Mouse (Mus musculus) kidney, adult 2 months (tissue): Measurements from ENCODE around the gene Ctdspl.

ENCODE experiments used
- CTCF ChIP-seq: fragments of 200-500 bp; conservative IDR thresholded peaks from 2 replicates; pipeline ENCODE4 v1.5.1; 2011; ENCODE audit warnings: low read depth, mild to moderate bottlenecking, control low read depth, low read length, moderate library complexity, mixed read lengths; ENCODE audit not compliant: insufficient read depth, insufficient read length
- POLR2A ChIP-seq: fragments of 200-500 bp; IDR thresholded peaks from one replicate; pipeline ENCODE4 v1.6.1; 2011; ENCODE audit warnings: low read depth, low read length, control low read depth

DNA sequence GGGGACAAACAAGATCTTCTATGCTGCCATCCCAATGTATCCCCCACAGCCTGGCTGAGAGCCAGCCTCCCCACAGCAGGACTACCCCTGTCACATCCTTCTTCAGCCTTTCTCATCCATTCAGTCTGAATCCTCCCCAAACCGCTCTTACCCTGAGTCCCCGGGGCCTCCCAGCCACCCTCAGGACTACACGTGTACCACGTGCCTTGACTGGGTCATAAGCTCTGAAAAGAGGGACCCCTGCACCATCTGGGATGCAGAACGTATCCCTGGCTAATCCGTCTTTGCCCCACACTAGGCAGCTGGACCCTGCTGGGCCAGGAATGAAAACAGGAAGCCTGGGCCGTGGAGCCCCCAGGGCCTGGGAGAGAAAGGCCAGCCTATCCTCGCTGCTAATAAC, 155.8 kb downstream of the Ctdspl start:
- TF ChIP-seq CTCF (no peak), POLR2A (no peak)
